Mouse (Mus musculus) layer of hippocampus, postnatal 14 days (tissue): Measurements from ENCODE around the gene Selenoh. TPM values are rescaled to one million over a fixed set of nuclear protein-coding genes. Genes with fewer than 3 reads are reported as not detected.
A peak's percentile ranks its signal among the peaks of the same experiment; 100 is the strongest.

Experiments
- DNase-seq, 2 experiments: peaks; one replicate each; pipeline ENCODE4 v3.0.0; 2021 to 2022; ENCODE audit warnings: low spot score in 2 of 2, mixed read lengths in 1 of 2
- long read RNA-seq, 2 experiments: library from polyadenylated mRNA; stranded (forward); transcript quantifications; one replicate each; pipeline ENCODE4 v2.0.0; 2021
- total RNA-seq, 2 experiments: library from RNA; stranded (reverse); gene quantifications; 2 replicates each; pipeline ENCODE4 v1.2.3; 2021

Gene Selenoh
- total RNA-seq: 10 to 100 TPM; 41.7 to 46.8 TPM
- long read RNA-seq, experiment 1, transcript Selenoh-203 (4 exons, 747 nt): major isoform, 7 of 13 reads
- long read RNA-seq, experiment 1, transcript Selenoh-202 (4 exons, 654 nt): minor isoform, 5 of 13 reads
- long read RNA-seq, experiment 1, partial matches to known transcripts: 0 of 13 reads
- long read RNA-seq, experiment 1, other reads (novel, unspliced or antisense): 0 of 13 reads
- long read RNA-seq, experiment 2, transcript Selenoh-203 (4 exons, 747 nt): major isoform, 29 of 41 reads
- long read RNA-seq, experiment 2, transcript Selenoh-202 (4 exons, 654 nt): minor isoform, 9 of 41 reads
- long read RNA-seq, experiment 2, partial matches to known transcripts: 2 of 41 reads
- long read RNA-seq, experiment 2, other reads (novel, unspliced or antisense): 1 of 41 reads

- DNase-seq: peak; percentile 82 to 92
Observed at GRCm38 (mm10) chr2:84670569-84670933, at the start of gene Selenoh. Gene Selenoh, minus strand, starts transcription at chr2:84670770.

- DNase-seq: no peak
Observed at GRCm38 (mm10) chr2:84717357-84717756, 46.8 kb upstream of the Selenoh start.

GRCm38 (mm10) chr2:84716423-84717355, 46.1 kb upstream of the Selenoh start:
- DNase-seq: no peak

GRCm38 (mm10) chr2:84715562-84716361, 45.2 kb upstream of the Selenoh start:
- DNase-seq: peak; percentile 74 to 95

- DNase-seq: peak; percentile 99
Observed at GRCm38 (mm10) chr2:84714811-84715561, 44.4 kb upstream of the Selenoh start, which contains the start of gene Zdhhc5. Gene Zdhhc5, minus strand, starts transcription at chr2:84715180.

DNA sequence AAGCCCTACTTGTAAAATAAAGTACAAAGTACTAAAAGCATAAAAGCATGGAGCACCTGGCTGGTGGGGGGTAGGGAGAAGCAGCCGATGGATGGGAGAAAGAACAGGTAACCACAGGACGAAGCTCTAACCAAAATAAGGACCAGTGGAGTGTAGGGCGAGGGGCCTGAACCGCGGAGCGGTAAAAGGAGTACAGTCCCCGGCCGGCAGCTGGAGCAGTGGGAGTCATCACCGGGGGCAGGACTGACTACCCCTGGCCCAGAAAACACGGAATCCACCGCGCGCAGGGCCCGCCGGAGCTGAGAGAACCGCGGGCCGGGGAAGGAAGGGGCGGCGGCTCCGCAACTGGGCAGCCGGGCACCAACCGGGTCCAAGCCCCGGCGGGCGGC, 43.8 kb upstream of the Selenoh start:
- peak in 1 of 2 experiments; percentile 29 for DNase-seq

GRCm38 (mm10) chr2:84711898-84712297, 41.3 kb upstream of the Selenoh start:
- no peak for DNase-seq

DNA sequence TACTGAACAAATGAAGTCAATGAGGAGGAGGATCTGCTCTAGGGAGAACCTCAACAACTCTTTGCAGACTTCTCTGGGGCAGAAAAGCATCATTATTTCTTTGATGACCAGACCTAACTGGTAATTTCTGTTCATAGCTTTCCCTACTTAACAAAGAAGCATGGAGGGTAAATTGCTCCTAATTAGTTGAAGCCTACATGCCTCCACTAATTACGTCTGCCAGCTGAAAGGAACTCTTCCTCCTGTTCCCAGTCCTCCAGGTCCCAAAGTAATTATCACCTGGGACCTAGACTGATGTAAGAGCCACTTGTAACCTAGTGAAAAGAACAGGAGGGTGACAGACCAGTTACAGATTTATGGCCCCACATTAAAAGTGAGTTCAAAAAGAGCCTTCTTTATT, 37.0 kb upstream of the Selenoh start:
- DNase-seq: no peak

GRCm38 (mm10) chr2:84705295-84705694, 34.7 kb upstream of the Selenoh start:
- no peak for DNase-seq

DNA sequence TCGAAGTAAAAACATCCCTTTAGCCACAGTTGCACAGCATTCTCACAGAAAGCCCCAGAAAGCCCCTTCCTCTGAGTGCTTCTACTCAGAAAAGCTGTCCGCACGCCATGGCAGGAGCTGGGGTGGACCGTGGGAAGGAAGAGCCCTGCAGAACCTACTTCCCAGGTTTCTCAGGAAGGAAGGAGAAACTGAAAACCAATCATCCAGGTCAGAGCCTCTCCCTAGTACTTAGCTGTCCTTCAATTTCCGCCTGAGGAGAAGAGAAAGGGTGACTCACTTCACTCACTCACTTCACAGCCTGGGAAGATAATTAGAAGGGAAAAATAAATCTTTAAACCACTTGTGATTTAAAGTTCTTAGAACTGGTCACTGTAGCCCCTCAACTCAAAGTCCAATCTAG, 33.8 kb upstream of the Selenoh start:
- DNase-seq: no peak

DNA sequence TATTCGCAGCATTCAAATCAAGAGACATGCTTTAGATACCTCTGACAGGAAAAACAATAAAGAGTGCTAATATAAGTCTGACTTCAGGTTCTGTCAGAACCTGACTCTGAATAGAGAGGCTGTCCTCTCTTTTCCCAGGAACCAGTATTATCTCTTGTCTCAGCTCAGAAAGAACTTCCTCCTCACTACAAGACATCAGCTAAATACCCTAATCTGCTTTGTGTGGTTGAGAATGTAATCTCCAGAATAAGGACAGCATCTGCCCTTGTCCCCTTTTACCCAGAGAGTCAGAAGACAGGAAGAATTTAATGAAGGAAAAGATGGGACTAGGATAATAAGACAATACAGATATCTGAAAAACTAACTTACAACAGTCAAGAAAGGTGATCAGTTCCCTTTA, 32.9 kb upstream of the Selenoh start:
- DNase-seq: no peak

GRCm38 (mm10) chr2:84695007-84695695, 24.6 kb upstream of the Selenoh start:
- DNase-seq: no peak

GRCm38 (mm10) chr2:84690050-84690449, 19.5 kb upstream of the Selenoh start:
- no peak for DNase-seq

- DNase-seq: no peak
Observed at GRCm38 (mm10) chr2:84688080-84688844, 17.7 kb upstream of the Selenoh start.

DNA sequence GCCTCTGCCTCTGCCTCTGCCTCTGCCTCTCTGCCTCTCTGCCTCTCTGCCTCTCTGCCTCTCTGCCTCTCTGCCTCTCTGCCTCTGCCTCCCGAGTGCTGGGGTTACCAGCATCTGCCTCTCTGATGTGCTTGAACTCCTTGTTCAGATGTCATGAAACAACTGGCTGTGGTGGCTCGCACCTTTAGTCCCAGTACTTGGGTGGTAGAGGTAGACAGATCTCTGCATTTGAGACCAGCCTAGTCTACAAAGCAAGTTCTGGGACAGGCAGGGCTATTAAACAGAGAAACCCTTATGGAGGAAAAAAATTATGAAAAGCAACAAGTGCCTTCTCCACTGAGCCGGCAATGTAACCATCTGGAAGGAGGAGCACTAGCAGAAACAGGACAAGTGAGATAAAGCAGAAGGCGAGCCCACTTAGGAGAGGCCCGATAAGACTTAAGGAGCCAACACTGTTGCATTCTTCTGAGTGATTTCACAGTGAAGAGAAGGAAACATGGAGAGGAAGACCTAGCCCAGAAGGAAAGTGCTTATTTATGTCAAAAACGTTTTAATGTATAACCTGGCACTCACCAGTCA, 12.1 kb upstream of the Selenoh start:
- DNase-seq: no peak

GRCm38 (mm10) chr2:84679016-84679415, 8.4 kb upstream of the Selenoh start, which contains the start of gene Tmx2:
Gene Tmx2, minus strand, starts transcription at chr2:84679140.
- DNase-seq: no peak

DNA sequence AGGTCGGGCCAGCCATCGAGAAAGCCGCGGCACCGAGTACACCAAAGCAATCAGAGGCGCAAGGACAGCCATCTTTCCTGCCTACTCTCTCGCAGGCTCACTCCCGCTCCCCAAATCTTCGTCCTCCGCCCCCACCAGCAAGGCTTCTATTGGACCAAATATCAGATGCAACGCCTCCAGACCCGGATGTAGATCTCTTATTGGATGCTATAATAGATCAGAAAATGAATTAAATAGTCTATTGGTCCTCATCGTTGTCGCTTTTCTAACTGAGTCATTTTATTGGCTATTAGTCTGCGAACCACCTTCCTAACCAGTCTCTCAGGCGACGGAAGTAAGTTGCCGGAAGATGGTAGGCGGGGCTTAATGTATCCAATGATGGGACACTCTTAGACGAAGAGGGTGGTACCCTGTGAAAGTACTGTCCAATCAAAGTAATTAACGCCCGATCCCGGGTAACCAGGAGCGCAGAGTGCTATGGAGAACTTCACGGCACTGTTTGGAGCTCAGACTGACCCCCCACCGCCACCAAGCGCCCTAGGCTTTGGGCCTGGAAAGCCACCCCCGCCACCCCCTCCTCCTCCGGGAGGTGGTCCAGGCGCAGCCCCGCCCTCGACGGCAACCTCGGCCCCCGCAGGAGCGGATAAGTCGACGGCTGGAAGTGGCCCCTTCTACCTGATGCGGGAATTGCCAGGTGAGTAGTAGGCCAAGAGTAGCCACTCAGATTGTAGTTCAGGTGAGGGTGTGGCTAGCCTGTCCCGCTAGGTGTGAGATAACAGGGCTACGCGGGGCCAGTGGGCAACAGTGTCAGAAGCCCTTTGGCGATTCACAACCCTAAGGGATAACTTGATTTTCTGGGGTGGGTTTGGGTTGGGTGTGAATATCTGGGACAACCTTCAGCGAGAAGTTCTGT, 7.7 kb upstream of the Selenoh start, which contains the start of the genes Gm28635 and Med19:
TSS of gene Gm28635 (minus strand) at position 74 of the 913 bp plus-strand sequence.
TSS of gene Med19 (plus strand) at position 435 of the 913 bp plus-strand sequence.
- peak; percentile 86 to 99 for DNase-seq
